Mouse (Mus musculus): ENCODE measurements around the gene Eif4enif1. TPM values are rescaled to one million over a fixed set of nuclear protein-coding genes. Genes with fewer than 3 reads are reported as not detected.
"Not testable (repeated sequence)": the region's sequence is repeated elsewhere in the genome, so short reads cannot be mapped to it uniquely, and the experiment has no call there.

The Eif4enif1 gene
- polyA plus RNA-seq, 1 experiment from 2014 or later = 28.5 TPM

DNA sequence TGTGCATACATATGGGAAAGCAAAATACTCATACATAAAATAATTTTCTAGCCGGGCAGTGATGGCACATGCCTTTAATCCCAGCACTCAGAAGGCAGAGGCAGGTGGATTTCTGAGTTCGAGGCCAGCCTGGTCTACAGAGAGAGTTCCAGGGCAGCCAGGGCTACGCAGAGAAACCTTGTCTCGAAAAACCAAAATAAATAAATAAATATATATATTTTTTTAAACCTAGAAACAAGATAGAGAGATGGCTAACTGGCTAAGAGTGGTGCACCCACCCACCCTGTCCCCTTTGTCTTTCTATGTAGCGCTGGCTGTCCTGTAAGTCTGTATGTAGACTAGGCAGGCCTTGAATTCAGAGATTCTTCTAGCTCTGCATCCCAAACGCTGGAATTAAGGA lies 29.7 kb upstream of the Eif4enif1 start:
- H3K27ac ChIP-seq; H3K4me3 ChIP-seq (ENCODE audit: inconsistent target); H3K36me3 ChIP-seq (ENCODE audit: inconsistent target); H3K79me2 ChIP-seq (ENCODE audit: inconsistent target): not testable (repeated sequence)
- WGBS (ENCODE audit: missing documents) = 41% methylated on average over 4 of the region's 6 CpGs

DNA sequence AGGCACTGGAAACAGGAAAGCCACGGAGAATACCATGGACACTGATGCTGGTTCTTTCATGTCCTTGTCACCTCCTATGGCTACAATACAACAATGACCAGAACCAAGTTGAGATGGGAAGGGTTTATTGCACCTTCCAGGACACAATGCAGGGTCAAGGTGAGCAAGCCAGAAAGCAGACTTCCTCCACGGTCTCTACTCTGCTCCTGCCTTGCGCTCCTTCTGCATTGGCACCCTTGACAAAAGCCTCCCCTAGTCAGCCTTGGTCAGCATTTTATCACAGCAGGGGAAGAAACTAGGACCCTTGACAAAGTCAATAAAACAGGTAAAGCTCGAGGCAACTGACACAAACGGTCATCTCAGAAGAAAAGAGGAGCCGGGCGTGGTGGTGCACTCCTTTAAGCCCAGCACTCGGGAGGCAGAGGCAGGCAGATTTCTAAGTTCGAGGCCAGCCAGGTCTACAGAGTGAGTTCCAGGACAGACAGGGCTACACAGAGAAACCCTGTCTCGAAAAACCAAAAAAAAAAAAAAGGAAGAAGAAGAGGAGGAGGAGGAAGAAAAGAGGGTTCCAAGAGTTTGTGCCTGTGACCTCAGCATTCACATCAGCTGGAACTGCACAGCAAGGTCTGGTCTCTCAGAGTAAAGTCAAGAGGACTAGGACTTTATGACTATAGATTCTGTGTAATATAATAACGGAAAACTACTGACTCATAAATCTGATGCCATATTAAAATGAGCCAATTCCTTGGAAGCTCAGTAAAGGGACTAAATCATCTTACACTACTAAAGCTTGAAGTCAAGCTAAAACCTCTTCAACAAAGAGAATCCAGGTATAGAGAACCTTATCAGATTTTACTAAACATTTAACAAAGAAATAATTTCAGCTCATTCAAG lies 28.5 kb upstream of the Eif4enif1 start:
- H3K79me2 ChIP-seq (ENCODE audit: inconsistent target); H3K36me3 ChIP-seq (ENCODE audit: inconsistent target): not testable (repeated sequence)
- 83% methylated on average over 9 of the region's 11 CpGs for WGBS (ENCODE audit: missing documents)

DNA sequence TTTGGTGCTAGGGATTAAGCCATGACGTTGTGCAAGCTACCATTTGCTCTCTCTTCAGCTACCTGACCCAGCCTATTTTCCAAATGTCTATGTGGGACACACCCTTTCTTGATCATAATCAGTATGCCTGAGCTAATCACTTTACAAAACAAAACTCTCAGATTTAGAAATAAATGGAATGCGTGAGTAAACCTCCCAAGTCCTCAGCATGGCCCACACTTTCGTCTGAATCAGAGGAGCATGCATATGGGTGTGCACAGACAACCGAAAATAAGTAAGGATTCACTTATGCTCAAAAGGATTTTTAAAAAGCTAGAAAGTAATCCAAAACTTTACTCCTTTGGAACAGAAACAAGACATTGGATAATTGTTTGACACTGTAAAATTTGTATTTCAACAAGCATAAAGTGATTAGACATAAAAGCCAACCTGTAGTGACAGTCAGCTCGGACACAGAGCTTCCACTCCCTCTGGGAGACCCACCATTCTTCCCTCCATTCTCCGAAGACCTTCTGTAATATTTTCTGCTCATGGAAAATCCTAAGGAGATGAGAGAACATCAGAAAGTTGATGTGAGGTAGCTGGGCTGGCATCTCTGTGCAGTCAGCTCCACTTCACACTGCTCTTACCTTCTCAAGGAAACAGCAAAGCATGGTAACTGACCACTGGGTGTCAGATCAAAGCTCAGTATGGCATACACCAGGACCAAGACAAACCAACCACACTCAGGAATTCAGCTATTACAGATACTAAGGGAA lies 23.0 kb upstream of the Eif4enif1 start:
- not testable (repeated sequence) for H3K27ac ChIP-seq; H3K4me3 ChIP-seq (ENCODE audit: inconsistent target); H3K36me3 ChIP-seq (ENCODE audit: inconsistent target); H3K79me2 ChIP-seq (ENCODE audit: inconsistent target)
- 84% methylated on average over 5 of the region's 6 CpGs for WGBS (ENCODE audit: missing documents)

More for the DNA sequence above, 28.5 kb upstream of the Eif4enif1 start:
- not testable (repeated sequence) for H3K4me3 ChIP-seq (ENCODE audit: inconsistent target); H3K27ac ChIP-seq

DNA sequence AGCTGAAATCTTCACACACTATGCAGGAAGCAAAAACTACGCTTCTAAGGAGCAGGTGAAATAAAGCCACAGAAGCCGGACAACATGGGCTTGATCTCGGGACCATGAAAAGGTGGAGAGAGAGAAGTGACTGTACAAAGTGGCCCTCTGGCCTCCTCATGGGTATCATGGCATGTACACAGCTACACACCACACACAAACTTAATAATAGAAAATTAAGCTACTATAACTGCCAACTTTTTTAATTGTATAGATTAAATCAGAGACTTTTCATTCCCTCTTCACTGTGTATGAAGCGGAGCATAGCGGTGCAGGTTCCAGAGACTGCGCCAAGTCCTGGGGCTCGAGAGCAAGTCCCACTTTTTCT lies 22.5 kb upstream of the Eif4enif1 start:
- H3K27ac ChIP-seq; H3K4me3 ChIP-seq (ENCODE audit: inconsistent target); H3K36me3 ChIP-seq (ENCODE audit: inconsistent target); H3K79me2 ChIP-seq (ENCODE audit: inconsistent target): not testable (repeated sequence)
- 65% methylated on average over 7 of the region's 7 CpGs for WGBS (ENCODE audit: missing documents)

DNA sequence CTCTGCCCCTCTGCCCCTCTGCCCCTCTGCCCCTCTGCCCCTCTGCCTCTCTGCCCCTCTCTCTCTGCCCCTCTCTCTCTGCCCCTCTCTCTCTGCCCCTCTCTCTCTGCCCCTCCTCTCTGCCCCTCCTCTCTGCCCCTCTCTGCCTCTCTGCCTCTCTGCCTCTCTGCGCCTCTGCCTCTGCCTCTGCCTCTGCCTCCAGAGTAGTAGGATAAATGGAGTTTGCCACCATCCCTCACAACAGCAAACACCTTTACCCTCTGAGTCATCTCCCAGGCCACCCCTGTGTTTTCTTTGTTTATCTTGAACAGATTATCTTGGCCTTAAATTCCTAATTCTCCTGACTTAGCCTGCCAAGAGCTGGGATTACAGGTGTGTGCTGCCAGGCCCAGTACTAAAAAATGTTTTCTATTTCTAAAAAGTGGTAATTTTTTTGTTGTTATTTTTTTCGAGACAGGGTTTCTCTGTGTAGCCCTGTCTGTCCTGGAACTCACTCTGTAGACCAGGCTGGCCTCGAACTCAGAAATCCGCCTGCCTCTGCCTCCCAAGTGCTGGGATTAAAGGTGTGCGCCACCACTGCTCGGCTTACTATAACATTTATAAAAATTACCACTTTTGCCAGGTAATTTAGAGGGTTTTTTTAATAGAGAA lies 21.6 kb upstream of the Eif4enif1 start:
- H3K36me3 ChIP-seq (ENCODE audit: inconsistent target); H3K4me3 ChIP-seq (ENCODE audit: inconsistent target); H3K27ac ChIP-seq; H3K79me2 ChIP-seq (ENCODE audit: inconsistent target): not testable (repeated sequence)
- WGBS (ENCODE audit: missing documents) = 57% methylated on average over 4 of the region's 6 CpGs

DNA sequence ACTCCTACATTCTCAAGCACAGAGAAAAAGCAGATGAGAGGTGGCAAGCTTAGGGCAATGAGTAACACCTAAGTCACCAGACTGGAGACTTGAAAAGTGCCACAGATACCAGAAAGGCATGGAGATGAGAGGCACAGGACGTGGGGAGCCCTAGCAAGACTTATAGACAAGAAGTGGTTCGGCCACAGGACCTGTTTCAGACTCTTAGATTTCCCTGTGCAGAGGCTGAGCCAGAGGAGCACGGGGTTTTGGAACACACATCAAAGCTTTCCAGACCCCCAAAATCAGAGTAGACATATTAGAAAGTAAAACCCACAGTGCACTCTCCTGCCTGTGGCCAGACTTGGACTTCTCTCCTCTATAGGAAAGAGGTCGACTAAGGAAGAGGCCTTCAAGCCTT lies 20.9 kb upstream of the Eif4enif1 start:
- not testable (repeated sequence) for H3K36me3 ChIP-seq (ENCODE audit: inconsistent target); H3K4me3 ChIP-seq (ENCODE audit: inconsistent target); H3K27ac ChIP-seq; H3K79me2 ChIP-seq (ENCODE audit: inconsistent target)
- WGBS (ENCODE audit: missing documents) = 58% methylated on average over 4 of the region's 4 CpGs

DNA sequence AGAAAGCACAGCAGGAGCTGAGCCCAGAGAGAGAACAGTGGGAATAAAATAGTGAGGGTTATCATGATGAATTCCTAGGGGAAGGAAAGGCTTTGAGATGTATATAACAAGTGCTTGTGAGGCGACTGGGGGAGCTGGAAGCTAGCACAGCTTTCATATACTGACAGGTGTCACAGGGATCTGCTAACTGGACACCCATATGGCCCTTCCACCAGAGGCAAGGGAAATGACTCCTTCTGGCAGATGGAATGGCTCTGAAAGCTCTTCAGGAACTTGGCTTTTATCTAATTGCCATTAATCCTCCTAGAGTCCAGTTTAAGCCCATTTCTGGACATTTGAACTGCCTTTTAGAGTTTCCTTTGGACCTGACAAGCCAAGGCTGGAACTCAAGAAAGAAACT lies 20.2 kb upstream of the Eif4enif1 start:
- not testable (repeated sequence) for H3K79me2 ChIP-seq (ENCODE audit: inconsistent target); H3K4me3 ChIP-seq (ENCODE audit: inconsistent target); H3K36me3 ChIP-seq (ENCODE audit: inconsistent target); H3K27ac ChIP-seq
- WGBS (ENCODE audit: missing documents) = 85% methylated on average over 1 of the region's 1 CpGs

DNA sequence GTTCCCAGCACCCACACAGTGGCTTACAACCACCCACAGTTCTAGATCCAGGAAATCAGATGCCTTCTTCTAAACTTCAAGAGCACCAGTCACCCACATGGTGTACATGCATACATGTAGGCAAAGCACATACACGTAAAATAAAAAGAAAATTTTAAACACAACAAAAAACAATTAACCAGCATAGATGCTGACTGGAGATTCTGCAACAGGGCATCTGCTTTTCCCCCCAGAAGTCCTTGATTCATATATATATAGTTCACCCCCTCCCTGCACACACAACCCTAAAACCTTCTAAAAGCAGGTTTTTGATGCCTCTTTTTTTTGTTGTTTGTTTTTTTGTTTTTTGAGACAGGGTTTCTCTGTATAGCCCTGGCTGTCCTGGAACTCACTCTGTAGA lies 19.5 kb upstream of the Eif4enif1 start:
- not testable (repeated sequence) for H3K79me2 ChIP-seq (ENCODE audit: inconsistent target); H3K36me3 ChIP-seq (ENCODE audit: inconsistent target)
- 75% methylated on average over 1 of the region's 1 CpGs for WGBS (ENCODE audit: missing documents)

DNA sequence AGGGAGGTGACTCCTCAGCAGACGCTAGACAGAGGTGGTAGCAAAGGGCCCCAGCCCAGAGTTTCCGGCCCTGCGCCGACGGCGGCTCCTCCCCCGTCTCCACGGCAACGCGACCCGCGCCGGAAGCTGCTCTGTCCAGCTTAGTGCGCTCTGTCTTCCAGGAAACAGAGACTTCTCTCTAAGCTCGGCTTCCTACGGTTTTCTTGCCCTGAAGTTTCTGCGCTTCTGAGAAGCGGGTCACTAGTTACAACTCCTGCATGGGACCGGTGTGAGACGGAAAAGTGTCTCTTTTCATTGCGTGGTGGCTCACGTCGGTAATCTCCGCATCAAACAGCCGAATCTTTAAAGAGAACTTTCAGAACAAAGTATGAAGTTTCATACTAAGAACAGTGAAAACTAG lies 8.8 kb upstream of the Eif4enif1 start, which contains the start of gene Sfi1:
Gene Sfi1, minus strand, starts transcription at position 101 of the 400 bp plus-strand sequence.
- H3K36me3 ChIP-seq (ENCODE audit: inconsistent target) = no peaks in the 10 kb centered on the region
- H3K4me3 ChIP-seq (ENCODE audit: inconsistent target) = no peak within 1 kb of the TSS
- 85% methylated on average over 25 of the region's 25 CpGs for WGBS (ENCODE audit: missing documents)
- H3K27ac ChIP-seq = no peak within 1 kb of the TSS
- no peaks in the 10 kb centered on the region for H3K79me2 ChIP-seq (ENCODE audit: inconsistent target)

More for the DNA sequence above, 19.5 kb upstream of the Eif4enif1 start:
- H3K27ac ChIP-seq; H3K4me3 ChIP-seq (ENCODE audit: inconsistent target): not testable (repeated sequence)

DNA sequence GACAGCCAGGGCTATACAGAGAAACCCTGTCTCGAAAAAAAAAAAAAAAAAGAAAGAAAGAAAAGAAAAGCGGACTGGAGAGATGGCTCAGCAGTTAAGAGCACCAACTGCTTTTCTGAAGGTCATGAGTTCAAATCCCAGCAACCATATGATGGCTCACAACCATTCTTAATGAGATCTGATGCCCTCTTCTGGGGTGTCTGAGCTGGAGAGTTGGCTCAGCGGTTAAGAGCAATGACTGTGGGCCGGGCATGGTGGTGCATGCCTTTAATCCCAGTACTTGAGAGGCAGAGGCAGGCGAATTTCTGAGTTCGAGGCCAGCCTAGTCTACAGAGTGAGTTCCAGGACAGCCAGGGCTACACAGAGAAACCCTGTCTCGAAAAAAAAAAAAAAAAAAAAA lies 1.6 kb upstream of the Eif4enif1 start:
- H3K79me2 ChIP-seq (ENCODE audit: inconsistent target) = peaks cover 26% of the 10 kb centered on the region
- H3K27ac ChIP-seq; H3K4me3 ChIP-seq (ENCODE audit: inconsistent target); H3K36me3 ChIP-seq (ENCODE audit: inconsistent target): not testable (repeated sequence)
- 93% methylated on average over 4 of the region's 7 CpGs for WGBS (ENCODE audit: missing documents)

DNA sequence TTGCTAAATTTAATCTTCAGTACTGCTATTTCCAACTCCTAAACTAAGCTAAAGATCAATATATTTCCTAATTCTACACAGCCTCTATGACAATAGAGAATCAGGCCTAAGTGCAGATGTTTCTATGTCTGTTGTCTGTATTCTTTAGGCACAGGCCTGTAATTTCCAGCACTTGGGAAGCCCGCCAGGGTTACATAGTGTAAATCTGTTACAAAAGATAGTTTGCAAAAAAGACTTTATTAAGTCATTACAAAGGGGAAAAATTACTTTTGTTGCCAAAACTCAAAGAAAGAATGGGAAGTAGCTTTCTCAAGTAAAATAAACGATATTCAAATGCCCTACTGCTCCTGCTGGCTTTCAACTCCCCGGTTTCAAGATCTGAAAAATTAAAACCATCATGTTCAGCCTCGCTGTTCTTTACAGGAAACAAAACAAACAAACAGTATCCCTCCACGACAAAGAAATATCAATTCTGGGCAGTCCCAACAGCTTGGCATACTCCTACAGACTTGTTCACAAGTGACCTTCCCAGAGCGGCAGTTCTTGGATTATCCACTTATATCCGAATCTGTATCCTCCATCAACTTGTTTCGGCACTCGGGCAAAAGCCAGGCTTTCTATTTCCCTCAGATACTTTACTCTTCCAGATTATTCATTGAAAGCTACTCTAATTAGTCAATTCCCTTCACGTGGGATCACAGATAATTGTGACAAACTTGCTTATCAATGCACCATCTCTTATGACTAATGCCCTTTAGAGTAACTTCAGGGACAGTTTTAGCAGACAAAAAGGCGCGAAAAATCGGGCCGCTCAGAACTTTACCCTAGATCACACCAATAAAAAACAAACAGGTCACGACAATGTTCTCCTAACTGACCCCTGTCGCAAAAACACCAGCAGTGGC lies 614 bp upstream of the Eif4enif1 start:
- Histone ChIP-seq H3K36me3 (ENCODE audit: inconsistent target) (0 out of 2 replicates have a peak, but pooled peaks cover 9% of the 10 kb centered on the region), H3K4me3 (ENCODE audit: inconsistent target) (peak overlapping the region; percentile 15), H3K27ac (no peak overlapping the region), H3K79me2 (ENCODE audit: inconsistent target) (peaks cover 36% of the 10 kb centered on the region)
- 5% methylated on average over 16 of the region's 16 CpGs for WGBS (ENCODE audit: missing documents)

DNA sequence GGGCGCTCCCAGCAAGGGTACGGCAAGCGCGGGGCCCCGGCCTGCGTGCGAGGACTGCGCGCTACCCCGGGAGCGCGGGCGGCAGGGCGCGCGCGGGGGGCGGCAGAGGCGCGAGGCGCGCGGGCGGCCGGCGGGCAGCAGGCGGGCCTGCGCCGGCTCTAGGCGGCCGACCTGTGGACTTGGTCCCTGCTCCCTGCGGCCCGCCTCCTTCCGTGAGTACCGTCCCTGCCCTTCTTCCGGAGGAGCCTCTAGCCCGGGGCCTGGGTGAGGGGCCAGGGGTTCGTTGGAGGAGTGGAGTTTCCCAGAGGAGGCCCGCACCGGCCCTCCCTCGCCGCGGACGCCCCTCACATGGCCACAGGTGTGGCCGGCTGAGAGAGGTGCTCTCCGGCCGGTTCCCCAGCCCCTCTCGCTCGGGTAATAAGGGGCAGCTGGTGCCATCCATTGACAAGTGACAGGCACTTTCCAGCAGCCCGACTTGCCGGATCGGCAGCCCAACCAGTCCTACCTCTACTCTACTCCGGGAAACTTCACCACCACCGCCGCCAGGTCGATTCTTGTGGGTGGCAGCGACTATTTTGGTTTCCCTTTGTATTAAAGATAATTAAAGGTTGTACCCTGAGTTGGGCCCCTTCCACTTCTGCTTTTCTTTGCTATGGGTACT lies 719 bp downstream of the Eif4enif1 start:
- H3K36me3 ChIP-seq (ENCODE audit: inconsistent target) = peaks cover 16% of the 10 kb centered on the region; the same call in 1 of the 2 replicates
- 0% methylated on average over 52 of the region's 57 CpGs for WGBS (ENCODE audit: missing documents)
- peak overlapping the region; percentile 26 for H3K4me3 ChIP-seq (ENCODE audit: inconsistent target)
- peaks cover 49% of the 10 kb centered on the region for H3K79me2 ChIP-seq (ENCODE audit: inconsistent target)
- no peak overlapping the region for H3K27ac ChIP-seq

DNA sequence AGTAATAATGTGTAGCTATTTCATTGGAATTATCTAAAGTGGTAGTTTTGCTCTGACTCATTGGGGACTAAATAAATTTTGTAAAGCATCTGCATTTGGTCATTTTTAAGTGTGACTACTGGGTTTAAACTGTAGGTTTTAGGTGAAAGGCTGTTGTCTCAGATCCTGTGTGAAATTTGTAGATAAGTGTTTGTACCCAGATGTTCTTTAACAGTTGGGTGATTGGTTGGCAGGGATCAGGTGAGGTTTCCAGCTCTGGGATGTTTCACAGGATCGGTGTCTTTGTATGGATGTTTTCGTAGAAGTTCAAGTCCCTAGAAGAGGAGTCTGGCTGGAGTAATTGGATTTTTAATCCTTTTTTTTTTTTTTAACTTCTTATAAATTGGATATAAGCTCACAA lies 1.6 kb downstream of the Eif4enif1 start:
- peaks cover 16% of the 10 kb centered on the region; the same call in 1 of the 2 replicates for H3K36me3 ChIP-seq (ENCODE audit: inconsistent target)
- 84% methylated on average over 2 of the region's 2 CpGs for WGBS (ENCODE audit: missing documents)
- H3K27ac ChIP-seq = no peak overlapping the region
- H3K4me3 ChIP-seq (ENCODE audit: inconsistent target) = no peak overlapping the region
- peaks cover 58% of the 10 kb centered on the region for H3K79me2 ChIP-seq (ENCODE audit: inconsistent target)
